Mouse (Mus musculus) lung, postnatal 0 days (tissue): Measurements from ENCODE around the gene Ncf2. TPM values are rescaled to one million over a fixed set of nuclear protein-coding genes. Genes with fewer than 3 reads are reported as not detected.

Source experiments
- ATAC-seq: fragments of 200-750 bp; cut with Nextera tagmentation; 2 replicates; pipeline ENCODE4 v1.8.0; 2017; ENCODE audit warnings: moderate library complexity
- DNase-seq: peaks from one replicate; pipeline ENCODE4 v3.0.0-alpha.2; 2016; ENCODE audit warnings: low spot score
- H3K27ac ChIP-seq: fragments of 300-500 bp; sonication (generic); 2 replicates; pipeline ENCODE4 v1.5.1; 2014; ENCODE audit warnings: antibody characterized with exemption, mild to moderate bottlenecking, low read length, mixed read lengths
- H3K27me3 ChIP-seq: fragments of 300-500 bp; sonication (generic); replicated peaks from 2 replicates; pipeline ENCODE4 v1.6.1; 2014; ENCODE audit warnings: low read length, mixed read lengths; ENCODE audit not compliant: insufficient read depth
- H3K36me3 ChIP-seq: fragments of 300-500 bp; sonication (generic); 2 replicates; pipeline ENCODE4 v1.6.1; 2014; ENCODE audit warnings: low read length, mixed read lengths; ENCODE audit not compliant: insufficient read depth
- H3K4me1 ChIP-seq: fragments of 300-500 bp; sonication (generic); 2 replicates; pipeline ENCODE4 v1.6.1; 2014; ENCODE audit warnings: antibody characterized with exemption, low read depth, low read length, mixed read lengths; ENCODE audit not compliant: insufficient read depth
- H3K4me2 ChIP-seq: fragments of 300-500 bp; sonication (generic); replicated peaks from 2 replicates; pipeline ENCODE4 v1.6.1; 2014; ENCODE audit warnings: low read depth, mild to moderate bottlenecking, low read length, moderate library complexity, mixed read lengths
- H3K4me3 ChIP-seq: fragments of 300-500 bp; sonication (generic); 2 replicates; pipeline ENCODE4 v1.5.1; 2014; ENCODE audit warnings: low read depth, low read length
- H3K9ac ChIP-seq: fragments of 300-500 bp; sonication (generic); replicated peaks from 2 replicates; pipeline ENCODE4 v1.6.1; 2014; ENCODE audit warnings: low read depth, mild to moderate bottlenecking
- H3K9me3 ChIP-seq: fragments of 300-500 bp; sonication (generic); 2 replicates; pipeline ENCODE4 v1.6.1; 2016; ENCODE audit warnings: low read length, mixed read lengths
- CTCF ChIP-seq: IDR thresholded peaks from 2 replicates; pipeline ENCODE4 v1.5.1; 2016; ENCODE audit warnings: antibody characterized with exemption, mild to moderate bottlenecking
- EP300 ChIP-seq: IDR thresholded peaks from 2 replicates; pipeline ENCODE4 v1.6.1; 2016; ENCODE audit warnings: antibody characterized with exemption, mild to moderate bottlenecking, control low read depth
- WGBS: fragments of 180-500 bp; shearing (Covaris S2); extraction: QIAGEN DNeasy Blood & Tissue Kit; methylation state at CpG from one replicate; pipeline ENCODE4 v1.1.7; 2014; 5-methylcytosine and 5-hydroxymethylcytosine counted together
- polyA plus RNA-seq: library from polyadenylated mRNA; unstranded; fragments of >200 nt; fragmentation: Nextera tagmentation; extraction: Ambion mirVana; gene quantifications from 2 replicates; pipeline ENCODE4 v1.2.1, GENCODE M21; 2015

Ncf2 gene
- polyA plus RNA-seq, 1 experiment from 2014 or later = 12.0 TPM

- peak; percentile 31 for ATAC-seq
- TF ChIP-seq CTCF (no peak), EP300 (peak; percentile 18; the same call in 1 of the 2 replicates)
- Histone ChIP-seq H3K4me1 (no peaks in the 10 kb centered on the region), H3K9ac (no peak overlapping the region), H3K9me3 (no peaks in the 10 kb centered on the region), H3K4me3 (no peak overlapping the region), H3K27ac (no peak overlapping the region), H3K4me2 (no peak overlapping the region), H3K27me3 (no peaks in the 10 kb centered on the region), H3K36me3 (no peaks in the 10 kb centered on the region)
- WGBS = 69% methylated on average over 4 of the region's 4 CpGs
- DNase-seq = peak; percentile 67
Measured at GRCm38 (mm10) chr1:152786953-152787352, 13.0 kb upstream of the Ncf2 start.

DNA sequence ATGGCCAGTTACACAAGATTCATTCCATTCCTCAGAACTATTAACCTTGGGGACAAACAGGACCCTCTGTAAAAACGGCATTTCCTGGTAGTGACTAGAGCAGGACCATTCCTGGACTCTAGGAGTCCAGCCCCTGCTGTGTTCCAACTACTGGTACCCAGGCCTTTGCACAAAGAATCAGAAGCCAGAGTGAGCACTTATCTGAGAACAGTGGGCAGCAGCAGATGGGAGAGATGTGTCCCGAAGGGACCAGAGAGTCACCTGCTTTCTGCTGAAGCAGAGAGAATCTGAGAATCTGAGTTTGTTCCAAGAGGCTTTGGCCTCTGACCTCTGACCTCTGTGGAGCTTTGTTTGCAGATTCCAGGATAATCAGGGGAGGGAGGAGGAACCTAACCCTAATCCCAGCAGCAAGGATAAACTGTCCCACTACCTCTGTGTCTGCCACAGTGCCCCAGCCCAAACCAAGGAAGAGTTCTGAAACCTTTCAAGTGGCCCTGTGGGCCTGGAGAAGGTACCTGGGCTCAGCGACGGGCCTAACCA is 11.8 kb upstream of the Ncf2 start:
- H3K9me3 ChIP-seq = no peaks in the 10 kb centered on the region
- TF ChIP-seq CTCF (no peak), EP300 (no peak)
- H3K4me2 ChIP-seq = no peak overlapping the region
- no peak overlapping the region for H3K4me3 ChIP-seq
- no peak overlapping the region for H3K27ac ChIP-seq
- H3K4me1 ChIP-seq = no peaks in the 10 kb centered on the region
- DNase-seq (no peak), ATAC-seq (no peak)
- no peak overlapping the region for H3K9ac ChIP-seq
- H3K27me3 ChIP-seq = no peaks in the 10 kb centered on the region
- WGBS = 53% methylated on average over 4 of the region's 4 CpGs
- no peaks in the 10 kb centered on the region for H3K36me3 ChIP-seq

GRCm38 (mm10) chr1:152790254-152790653 is 9.7 kb upstream of the Ncf2 start:
- Histone ChIP-seq H3K27me3 (no peaks in the 10 kb centered on the region), H3K4me2 (no peak overlapping the region), H3K9me3 (no peaks in the 10 kb centered on the region), H3K4me3 (no peak overlapping the region), H3K36me3 (no peaks in the 10 kb centered on the region), H3K9ac (no peak overlapping the region), H3K27ac (no peak overlapping the region), H3K4me1 (no peaks in the 10 kb centered on the region; the same call in 1 of the 2 replicates)
- TF ChIP-seq EP300 (no peak), CTCF (peak; percentile 78)
- DNase-seq = peak; percentile 76
- 31% methylated on average over 12 of the region's 12 CpGs for WGBS
- peak; percentile 67 for ATAC-seq

- no peak overlapping the region for H3K4me2 ChIP-seq
- peak; percentile 77 for DNase-seq
Measured at GRCm38 (mm10) chr1:152790821-152791220, 9.2 kb upstream of the Ncf2 start.

DNA sequence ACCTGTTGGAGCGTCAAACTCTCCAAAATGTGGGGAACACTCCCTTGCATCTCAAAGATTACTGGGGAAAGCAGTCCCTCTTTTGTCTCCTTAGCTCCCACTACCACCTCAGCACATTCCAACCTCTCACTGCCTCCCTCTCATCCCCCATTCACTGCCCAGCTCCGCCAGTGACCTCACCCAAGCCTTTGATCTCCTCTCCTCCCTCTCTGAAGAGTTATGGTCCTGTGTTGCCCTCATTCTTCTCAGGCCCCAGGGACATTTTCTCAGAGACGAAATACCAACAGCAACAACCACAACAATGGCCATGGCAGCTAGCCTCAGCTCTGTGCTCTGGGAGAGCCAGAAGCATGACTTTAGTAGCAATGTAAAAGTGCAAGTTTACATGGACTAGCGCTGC is 8.7 kb upstream of the Ncf2 start:
- no peaks in the 10 kb centered on the region; the same call in 1 of the 2 replicates for H3K4me1 ChIP-seq
- H3K9me3 ChIP-seq = no peaks in the 10 kb centered on the region
- WGBS = 31% methylated on average over 4 of the region's 4 CpGs
- 0 out of 2 replicates have a peak overlapping the region, but pooled peaks have one; percentile 1 for H3K27ac ChIP-seq
- H3K4me3 ChIP-seq = no peak overlapping the region
- peak; percentile 56 for DNase-seq
- no peak overlapping the region for H3K9ac ChIP-seq
- ATAC-seq = peak; percentile 63
- H3K4me2 ChIP-seq = no peak overlapping the region
- H3K36me3 ChIP-seq = no peaks in the 10 kb centered on the region
- TF ChIP-seq CTCF = no peak
- TF ChIP-seq EP300 = no peak
- no peaks in the 10 kb centered on the region for H3K27me3 ChIP-seq

More at GRCm38 (mm10) chr1:152790821-152791220, 9.2 kb upstream of the Ncf2 start:
- Histone ChIP-seq H3K9me3 (no peaks in the 10 kb centered on the region), H3K27ac (0 out of 2 replicates have a peak overlapping the region, but pooled peaks have one; percentile 1), H3K36me3 (no peaks in the 10 kb centered on the region), H3K4me1 (no peaks in the 10 kb centered on the region; the same call in 1 of the 2 replicates), H3K9ac (no peak overlapping the region), H3K4me3 (no peak overlapping the region), H3K27me3 (no peaks in the 10 kb centered on the region)
- 12% methylated on average over 6 of the region's 6 CpGs for WGBS
- ATAC-seq = peak; percentile 88
- TF ChIP-seq CTCF = no peak
- TF ChIP-seq EP300 = peak; percentile 74

DNA sequence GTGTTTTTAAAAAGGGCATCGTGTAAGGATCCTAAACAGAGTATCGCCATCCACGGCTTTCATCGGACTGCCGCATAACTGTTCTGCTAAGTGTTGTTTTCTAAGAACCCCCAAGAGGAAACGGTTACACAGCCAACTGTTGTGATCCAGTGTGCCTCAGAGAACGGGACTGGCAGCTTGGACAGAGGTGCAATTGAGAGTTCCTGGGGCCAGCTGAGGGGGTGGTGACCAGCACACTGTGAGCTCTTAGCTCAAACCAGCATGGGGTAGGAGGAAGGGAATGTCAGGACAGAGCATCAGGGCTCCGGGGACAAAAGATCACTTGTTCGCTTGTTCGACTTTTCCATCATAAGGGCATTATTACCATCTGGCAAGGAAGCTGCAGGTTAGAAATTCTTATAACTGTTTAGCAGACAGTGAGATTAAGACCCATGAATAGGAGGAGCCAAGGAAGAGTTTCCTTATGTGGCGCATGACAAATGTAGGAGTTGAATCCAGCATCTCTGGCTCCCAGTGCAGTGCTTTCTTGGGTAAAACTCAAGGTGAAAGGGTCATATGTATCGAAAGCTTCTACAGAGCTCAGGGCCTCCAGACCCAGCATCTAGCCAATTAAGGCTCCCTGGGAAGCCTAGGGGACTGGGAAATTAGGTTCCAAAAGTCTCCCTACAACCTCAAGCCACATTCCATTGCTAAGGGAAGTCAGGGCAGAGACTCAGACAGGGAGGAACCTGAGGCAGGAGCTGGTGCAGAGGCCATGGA is 7.1 kb upstream of the Ncf2 start:
- Histone ChIP-seq H3K4me2 (no peak overlapping the region), H3K9me3 (no peaks in the 10 kb centered on the region), H3K4me1 (no peaks in the 10 kb centered on the region; the same call in 1 of the 2 replicates), H3K27ac (no peak overlapping the region), H3K4me3 (no peak overlapping the region), H3K9ac (no peak overlapping the region), H3K36me3 (no peaks in the 10 kb centered on the region), H3K27me3 (no peaks in the 10 kb centered on the region)
- TF ChIP-seq EP300 = no peak
- TF ChIP-seq CTCF = no peak
- DNase-seq (no peak), ATAC-seq (no peak)
- 64% methylated on average over 12 of the region's 12 CpGs for WGBS
